Mouse (Mus musculus) lung, adult 2 months (tissue): ENCODE data around the gene Cdh9.

Experiments used
- CTCF ChIP-seq: fragments of 200-500 bp; IDR thresholded peaks from 2 replicates; pipeline ENCODE4 v1.5.1; 2011; ENCODE audit warnings: mild to moderate bottlenecking, low read length, control low read depth; ENCODE audit not compliant: insufficient read depth
- POLR2A ChIP-seq: fragments of 200-500 bp; IDR thresholded peaks from 2 replicates; pipeline ENCODE4 v1.6.1; 2011; ENCODE audit warnings: low read depth, mild to moderate bottlenecking, control low read depth, low read length, borderline replicate concordance; ENCODE audit errors: extremely low read depth

DNA sequence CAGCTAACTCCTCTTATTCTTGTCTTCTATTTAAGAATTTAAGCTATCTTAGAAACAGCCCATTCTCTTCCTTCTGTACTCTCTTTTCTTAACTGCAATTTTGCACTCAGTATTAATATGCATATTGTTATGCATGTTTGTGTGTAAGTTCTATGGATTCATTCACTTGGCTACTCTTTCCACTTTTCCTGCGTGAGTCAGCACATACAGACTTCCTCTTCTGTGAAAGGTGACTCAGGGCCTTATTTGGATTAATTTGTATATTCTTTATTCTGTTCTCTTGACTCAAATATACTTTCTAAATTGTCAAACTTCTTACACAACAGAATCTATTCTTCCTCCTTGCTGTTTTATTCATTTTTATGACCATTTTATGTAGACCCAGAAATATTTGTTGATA is 85.5 kb downstream of the Cdh9 start:
- no peak for TF ChIP-seq POLR2A
- TF ChIP-seq CTCF: no peak
